Mouse (Mus musculus) ES-Bruce4 (cell line): ENCODE measurements at regions not wholly inside any gene's neighbourhood (a gene's known extent, or its start where the extent isn't known, plus 50 kb on each side); places are given as distances from the start of the nearest gene placed in this dataset.

Source experiments
- H3K27ac ChIP-seq: 2 replicates; pipeline ENCODE4 v1.5.1; 2012; ENCODE audit warnings: low read length, inconsistent platforms; ENCODE audit not compliant: insufficient read depth
- H3K27me3 ChIP-seq: 2 replicates; pipeline ENCODE4 v1.6.1; 2012; ENCODE audit warnings: mild to moderate bottlenecking, low read length, inconsistent platforms; ENCODE audit not compliant: control insufficient read depth, poor library complexity, insufficient read depth, severe bottlenecking
- H3K36me3 ChIP-seq: 2 replicates; pipeline ENCODE4 v1.6.1; 2012; ENCODE audit warnings: inconsistent platforms, mild to moderate bottlenecking, low read length, moderate library complexity; ENCODE audit not compliant: control insufficient read depth, poor library complexity, insufficient read depth, severe bottlenecking
- H3K4me1 ChIP-seq: one replicate; pipeline ENCODE4 v1.8.1; 2011; ENCODE audit warnings: low read length; ENCODE audit not compliant: control insufficient read depth, insufficient read depth
- H3K4me3 ChIP-seq: 2 replicates; pipeline ENCODE4 v1.5.1; 2011; ENCODE audit warnings: low read depth, mild to moderate bottlenecking, low read length
- H3K9ac ChIP-seq: 2 replicates; pipeline ENCODE4 v1.6.1; 2012; ENCODE audit warnings: low read depth, mild to moderate bottlenecking, inconsistent platforms; ENCODE audit not compliant: poor library complexity, severe bottlenecking
- H3K9me3 ChIP-seq: replicated peaks from 2 replicates; pipeline ENCODE4 v1.6.1; 2012; ENCODE audit warnings: mild to moderate bottlenecking, low read length, inconsistent platforms; ENCODE audit not compliant: control insufficient read depth, poor library complexity, insufficient read depth, severe bottlenecking
- CTCF ChIP-seq: IDR thresholded peaks from one replicate; pipeline ENCODE4 v1.8.1; 2011; ENCODE audit warnings: low read depth, low read length
- EP300 ChIP-seq: IDR thresholded peaks from 2 replicates; pipeline ENCODE4 v1.6.1; 2011; ENCODE audit warnings: low read depth, low read length; ENCODE audit not compliant: insufficient read depth
- POLR2A ChIP-seq: IDR thresholded peaks from one replicate; pipeline ENCODE4 v1.8.1; 2011; ENCODE audit warnings: low read length; ENCODE audit not compliant: insufficient read depth

DNA sequence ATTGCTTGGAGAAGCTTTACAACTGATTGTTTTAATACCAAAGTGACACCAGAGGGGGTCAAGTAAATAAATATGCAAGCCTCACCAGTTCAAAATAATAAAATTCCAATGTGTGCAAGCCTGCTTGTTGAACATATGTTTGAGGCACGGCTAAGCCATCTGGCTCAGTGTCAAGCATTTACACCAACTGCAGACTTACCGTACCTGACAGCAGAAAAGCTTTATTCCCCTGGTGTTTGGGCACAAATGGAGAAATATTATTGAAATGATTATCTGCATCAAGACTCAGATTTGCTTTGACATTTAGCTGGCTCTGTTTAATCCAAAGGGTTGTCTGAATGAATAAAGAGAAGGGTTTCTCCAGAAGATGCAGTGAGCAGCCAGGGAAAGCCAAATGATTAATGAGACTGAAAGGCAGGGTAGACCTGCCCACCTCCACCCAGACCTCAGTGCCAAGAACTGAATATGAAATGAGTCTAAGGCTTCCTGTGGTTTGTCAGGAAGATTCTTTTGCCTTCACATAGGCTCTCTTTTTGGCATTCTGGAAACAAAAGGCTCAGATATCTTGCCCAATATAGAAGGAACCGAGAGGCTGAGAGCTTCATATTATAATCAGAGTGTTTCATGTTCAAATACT lies 325.6 kb upstream of the Galnt5 start:
- TF ChIP-seq CTCF (no peak), POLR2A (no peak), EP300 (no peak)
- Histone ChIP-seq H3K4me3 (no peak overlapping the region), H3K27ac (no peak overlapping the region), H3K27me3 (no peaks in the 10 kb centered on the region), H3K4me1 (no peaks in the 10 kb centered on the region), H3K36me3 (no peaks in the 10 kb centered on the region), H3K9me3 (no peaks in the 10 kb centered on the region), H3K9ac (no peak overlapping the region)

DNA sequence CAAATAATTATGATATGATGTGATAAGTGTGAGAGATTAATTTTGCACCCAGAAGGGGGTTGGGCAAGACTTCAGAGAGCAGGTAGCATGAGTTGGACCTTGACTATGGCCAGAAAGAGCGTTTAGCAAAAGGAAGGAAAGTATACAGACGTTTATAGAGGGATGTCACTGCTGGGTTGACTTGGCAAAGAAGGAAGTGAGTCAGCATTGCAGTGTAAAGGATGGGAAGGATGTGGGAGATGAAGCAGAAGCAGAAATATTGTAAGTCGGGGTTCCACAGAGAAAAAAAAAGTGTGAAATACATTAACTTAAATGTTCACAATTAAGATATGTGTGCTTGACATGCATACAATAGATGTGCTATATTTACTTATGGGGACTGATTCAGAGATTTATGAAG lies 307.8 kb upstream of the Galnt5 start:
- H3K9ac ChIP-seq, result no peak overlapping the region
- no peaks in the 10 kb centered on the region for H3K27me3 ChIP-seq
- no peak overlapping the region for H3K4me3 ChIP-seq
- H3K4me1 ChIP-seq, result no peaks in the 10 kb centered on the region
- TF ChIP-seq CTCF (no peak), POLR2A (no peak), EP300 (no peak)
- no peaks in the 10 kb centered on the region for H3K9me3 ChIP-seq
- H3K27ac ChIP-seq, result no peak overlapping the region
- no peaks in the 10 kb centered on the region for H3K36me3 ChIP-seq

- Histone ChIP-seq H3K36me3 (no peaks in the 10 kb centered on the region), H3K9ac (no peak overlapping the region), H3K4me1 (no peaks in the 10 kb centered on the region), H3K9me3 (no peaks in the 10 kb centered on the region), H3K27me3 (no peaks in the 10 kb centered on the region), H3K4me3 (no peak overlapping the region), H3K27ac (no peak overlapping the region)
- TF ChIP-seq CTCF (no peak), EP300 (no peak), POLR2A (no peak)
Observed at GRCm38 (mm10) chr2:57696992-57697772, 300.5 kb upstream of the Galnt5 start.

GRCm38 (mm10) chr2:57698659-57699061 lies 299.0 kb upstream of the Galnt5 start:
- H3K9ac ChIP-seq, result no peak overlapping the region
- H3K27me3 ChIP-seq, result no peaks in the 10 kb centered on the region
- H3K36me3 ChIP-seq, result no peaks in the 10 kb centered on the region
- no peak for TF ChIP-seq POLR2A
- peak; percentile 47 for TF ChIP-seq CTCF
- no peak for TF ChIP-seq EP300
- no peak overlapping the region for H3K4me3 ChIP-seq
- no peak overlapping the region for H3K27ac ChIP-seq
- H3K4me1 ChIP-seq, result no peaks in the 10 kb centered on the region
- H3K9me3 ChIP-seq, result no peaks in the 10 kb centered on the region

DNA sequence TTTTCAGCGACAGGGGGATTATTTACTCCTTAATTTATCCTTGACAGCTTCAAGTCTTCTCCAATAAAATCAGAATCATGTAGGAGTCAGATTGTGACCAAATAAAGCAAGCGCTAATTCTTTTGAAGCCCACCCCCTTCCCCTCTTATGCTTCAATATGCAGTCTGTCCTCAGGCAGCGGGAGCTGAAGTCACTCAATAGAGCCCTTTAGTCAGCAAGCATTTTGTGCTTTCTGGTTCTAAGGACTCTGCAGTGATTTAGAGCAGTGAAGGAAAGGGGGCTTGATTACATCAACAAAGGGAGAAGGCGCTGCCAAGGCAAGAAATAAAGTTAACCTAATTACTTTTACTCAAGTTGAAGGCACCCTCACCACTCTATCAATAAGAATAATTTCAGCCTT lies 298.5 kb upstream of the Galnt5 start:
- H3K9ac ChIP-seq, result no peak overlapping the region
- H3K9me3 ChIP-seq, result no peaks in the 10 kb centered on the region
- no peaks in the 10 kb centered on the region for H3K27me3 ChIP-seq
- H3K4me3 ChIP-seq, result no peak overlapping the region
- no peak overlapping the region for H3K27ac ChIP-seq
- H3K4me1 ChIP-seq, result no peaks in the 10 kb centered on the region
- TF ChIP-seq POLR2A (no peak), CTCF (no peak), EP300 (no peak)
- H3K36me3 ChIP-seq, result no peaks in the 10 kb centered on the region

DNA sequence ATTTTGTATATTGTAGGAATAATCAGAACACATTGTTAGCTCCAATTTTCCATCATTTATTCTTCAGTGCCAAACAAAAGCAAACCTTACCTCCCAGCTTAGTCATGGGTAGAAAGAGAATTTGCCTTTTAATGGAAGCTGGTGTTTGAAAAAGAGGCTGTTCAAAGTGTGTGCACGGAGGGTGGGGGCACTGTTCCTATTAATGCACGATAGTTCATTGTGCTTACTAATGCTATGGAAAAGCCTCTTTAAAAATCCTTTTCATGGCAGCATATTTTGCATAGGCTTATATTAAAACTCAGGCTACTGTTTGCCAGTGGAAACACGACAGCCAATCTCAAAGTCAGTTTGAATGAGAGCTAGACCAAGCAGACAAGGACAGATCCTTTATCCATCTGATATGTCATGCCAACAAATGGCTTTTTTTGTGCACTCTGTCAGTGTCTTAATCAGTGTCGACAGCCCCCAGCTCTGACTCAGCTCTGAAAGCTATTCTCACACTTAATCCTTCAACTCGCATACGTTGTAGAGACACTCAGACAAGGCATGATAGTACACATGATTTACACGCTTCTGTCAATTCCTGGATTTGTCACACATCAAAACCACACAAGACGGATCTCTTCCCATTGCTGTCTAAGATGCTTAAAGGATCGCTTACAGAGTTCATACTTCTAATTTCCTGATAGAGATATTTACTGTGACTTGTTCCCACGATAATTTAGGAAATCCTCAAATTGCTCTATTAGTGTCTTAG lies 280.8 kb upstream of the Galnt5 start:
- TF ChIP-seq EP300 (no peak), POLR2A (no peak), CTCF (no peak)
- H3K36me3 ChIP-seq, result no peaks in the 10 kb centered on the region
- no peak overlapping the region for H3K4me3 ChIP-seq
- H3K4me1 ChIP-seq, result no peaks in the 10 kb centered on the region
- no peaks in the 10 kb centered on the region for H3K27me3 ChIP-seq
- H3K9ac ChIP-seq, result no peak overlapping the region
- H3K9me3 ChIP-seq, result no peaks in the 10 kb centered on the region
- no peak overlapping the region for H3K27ac ChIP-seq
